Mouse (Mus musculus) G1E (cell line): Measurements from ENCODE around the gene Wnt1.

ENCODE experiments used
- CTCF ChIP-seq: IDR thresholded peaks from 2 replicates; pipeline ENCODE4 v1.5.1; 2012; ENCODE audit warnings: low read depth, low read length, inconsistent platforms, mixed read lengths
- GATA1 ChIP-seq: IDR thresholded peaks from 2 replicates; pipeline ENCODE4 v1.6.1; 2012; ENCODE audit warnings: borderline replicate concordance, low read length, inconsistent platforms, mixed read lengths
- GATA2 ChIP-seq: IDR thresholded peaks from 2 replicates; pipeline ENCODE4 v1.6.1; 2012; ENCODE audit warnings: low read depth, low read length, inconsistent platforms, borderline replicate concordance
- POLR2AphosphoS5 ChIP-seq: IDR thresholded peaks from 2 replicates; pipeline ENCODE4 v1.6.1; 2012; ENCODE audit warnings: low read depth, low read length, inconsistent platforms; ENCODE audit not compliant: insufficient replicate concordance
- TAL1 ChIP-seq: conservative IDR thresholded peaks from 2 replicates; pipeline ENCODE4 v1.6.1; 2012; ENCODE audit warnings: low read depth, low read length, inconsistent platforms, mixed read lengths

DNA sequence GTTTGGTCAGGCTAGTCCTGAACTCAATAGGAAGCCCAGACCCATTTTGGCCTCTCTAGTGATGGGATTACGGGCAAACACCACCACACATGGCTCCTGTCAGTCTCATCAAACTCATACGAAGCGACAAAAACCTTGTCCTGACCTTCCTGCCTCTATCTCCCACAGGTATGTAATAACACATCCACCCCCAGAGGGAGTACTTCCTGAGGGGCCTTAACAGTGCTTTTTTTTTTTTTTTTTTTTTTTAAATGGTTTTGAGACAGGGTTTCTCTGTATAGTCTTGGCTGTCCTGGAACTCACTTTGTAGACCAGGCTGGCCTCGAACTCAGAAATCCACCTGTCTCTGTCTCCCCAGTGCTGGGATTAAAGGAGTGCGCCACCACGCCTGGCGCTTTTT is 28.5 kb downstream of the Wnt1 start:
- TF ChIP-seq CTCF (no peak), POLR2AphosphoS5 (no peak), GATA1 (no peak), TAL1 (no peak), GATA2 (no peak)
